Mouse (Mus musculus): ENCODE results near the gene Tssk6. TPM values are rescaled to one million over a fixed set of nuclear protein-coding genes. Genes with fewer than 3 reads are reported as not detected.

Tssk6 gene
- polyA plus RNA-seq, 1 experiment from 2014 or later, result 4.7 TPM

- H3K9ac ChIP-seq, result 0 out of 2 replicates have a peak overlapping the region, but pooled peaks have one; percentile 27
- ATAC-seq (ENCODE audit: insufficient number of reproducible peaks, insufficient read depth, low FRiP score, low TSS enrichment, low read depth), result peak; percentile 45; the same call in 1 of the 2 replicates
- H3K36me3 ChIP-seq, result peaks cover 34% of the 10 kb centered on the region
These were observed 18.1 kb downstream of the Tssk6 start for GRCm38 (mm10) chr8:69919876-69920662.

GRCm38 (mm10) chr8:69921141-69921540, 19.2 kb downstream of the Tssk6 start:
- H3K4me1 ChIP-seq, result peaks cover 18% of the 10 kb centered on the region
- H3K27me3 ChIP-seq, result no peaks in the 10 kb centered on the region
- no peak overlapping the region for H3K4me3 ChIP-seq
- no peak for ATAC-seq (ENCODE audit: insufficient number of reproducible peaks, insufficient read depth, low FRiP score, low TSS enrichment, low read depth)
- 94% methylated on average over 2 of the region's 2 CpGs for WGBS
- no peak overlapping the region for H3K4me2 ChIP-seq
- peak overlapping the region; percentile 68 for H3K27ac ChIP-seq
- H3K36me3 ChIP-seq, result peaks cover 23% of the 10 kb centered on the region
- H3K9me3 ChIP-seq, result no peaks in the 10 kb centered on the region
- peak overlapping the region; percentile 12; the same call in 1 of the 2 replicates for H3K9ac ChIP-seq

More at GRCm38 (mm10) chr8:69919876-69920662, 18.1 kb downstream of the Tssk6 start:
- Histone ChIP-seq H3K4me3 (no peak overlapping the region), H3K4me2 (peak overlapping the region; percentile 24; the same call in 1 of the 2 replicates), H3K27ac (peak overlapping the region; percentile 68), H3K9me3 (no peaks in the 10 kb centered on the region), H3K4me1 (peaks cover 18% of the 10 kb centered on the region), H3K27me3 (no peaks in the 10 kb centered on the region)
- 29% methylated on average over 11 of the region's 11 CpGs for whole genome bisulfite sequencing

- peaks cover 14% of the 10 kb centered on the region; the same call in 1 of the 2 replicates for H3K36me3 ChIP-seq
- H3K4me1 ChIP-seq, result peaks cover 18% of the 10 kb centered on the region
- no peaks in the 10 kb centered on the region for H3K9me3 ChIP-seq
- ATAC-seq (ENCODE audit: insufficient number of reproducible peaks, insufficient read depth, low FRiP score, low TSS enrichment, low read depth), result no peak
- no peak overlapping the region for H3K9ac ChIP-seq
- no peak overlapping the region for H3K4me2 ChIP-seq
- H3K27me3 ChIP-seq, result no peaks in the 10 kb centered on the region
- 75% methylated on average over 1 of the region's 1 CpGs for WGBS
- no peak overlapping the region for H3K4me3 ChIP-seq
- H3K27ac ChIP-seq, result no peak overlapping the region
These were observed 22.0 kb downstream of the Tssk6 start for GRCm38 (mm10) chr8:69923986-69924385.

GRCm38 (mm10) chr8:69926901-69927300, 24.9 kb downstream of the Tssk6 start:
- Histone ChIP-seq H3K27me3 (no peaks in the 10 kb centered on the region), H3K9ac (no peak overlapping the region)
- ATAC-seq (ENCODE audit: insufficient number of reproducible peaks, insufficient read depth, low FRiP score, low TSS enrichment, low read depth), result no peak

GRCm38 (mm10) chr8:69933811-69934210, 31.8 kb downstream of the Tssk6 start:
- Histone ChIP-seq H3K27ac (no peak overlapping the region), H3K27me3 (no peaks in the 10 kb centered on the region), H3K4me1 (peaks cover 8% of the 10 kb centered on the region), H3K36me3 (peaks cover 34% of the 10 kb centered on the region), H3K9ac (no peak overlapping the region), H3K4me2 (no peak overlapping the region), H3K9me3 (no peaks in the 10 kb centered on the region), H3K4me3 (no peak overlapping the region)
- 84% methylated on average over 2 of the region's 2 CpGs for WGBS
- no peak for ATAC-seq (ENCODE audit: insufficient number of reproducible peaks, insufficient read depth, low FRiP score, low TSS enrichment, low read depth)

More at GRCm38 (mm10) chr8:69926901-69927300, 24.9 kb downstream of the Tssk6 start:
- Histone ChIP-seq H3K9me3 (no peaks in the 10 kb centered on the region), H3K27ac (no peak overlapping the region), H3K4me2 (no peak overlapping the region), H3K4me3 (no peak overlapping the region), H3K4me1 (no peaks in the 10 kb centered on the region), H3K36me3 (peaks cover 14% of the 10 kb centered on the region; the same call in 1 of the 2 replicates)

- H3K27ac ChIP-seq, result no peak overlapping the region
- H3K4me1 ChIP-seq, result peaks cover 9% of the 10 kb centered on the region
- 88% methylated on average over 5 of the region's 5 CpGs for WGBS
- no peak overlapping the region for H3K4me2 ChIP-seq
- peaks cover 34% of the 10 kb centered on the region for H3K36me3 ChIP-seq
- no peak for ATAC-seq (ENCODE audit: insufficient number of reproducible peaks, insufficient read depth, low FRiP score, low TSS enrichment, low read depth)
- no peaks in the 10 kb centered on the region for H3K27me3 ChIP-seq
- H3K9ac ChIP-seq, result no peak overlapping the region
- H3K9me3 ChIP-seq, result no peaks in the 10 kb centered on the region
- no peak overlapping the region for H3K4me3 ChIP-seq
These were observed 32.6 kb downstream of the Tssk6 start for GRCm38 (mm10) chr8:69934582-69934981.

GRCm38 (mm10) chr8:69935431-69935830, 33.4 kb downstream of the Tssk6 start:
- peaks cover 17% of the 10 kb centered on the region for H3K4me1 ChIP-seq
- H3K36me3 ChIP-seq, result peaks cover 37% of the 10 kb centered on the region
- H3K9me3 ChIP-seq, result no peaks in the 10 kb centered on the region
- no peak for ATAC-seq (ENCODE audit: insufficient number of reproducible peaks, insufficient read depth, low FRiP score, low TSS enrichment, low read depth)
- WGBS, result 90% methylated on average over 3 of the region's 3 CpGs
- no peak overlapping the region for H3K27ac ChIP-seq
- H3K9ac ChIP-seq, result no peak overlapping the region
- H3K27me3 ChIP-seq, result no peaks in the 10 kb centered on the region
- H3K4me2 ChIP-seq, result no peak overlapping the region
- no peak overlapping the region for H3K4me3 ChIP-seq

- ATAC-seq (ENCODE audit: insufficient number of reproducible peaks, insufficient read depth, low FRiP score, low TSS enrichment, low read depth), result peak; percentile 61; the same call in 1 of the 2 replicates
- Histone ChIP-seq H3K4me1 (peaks cover 17% of the 10 kb centered on the region), H3K36me3 (peaks cover 38% of the 10 kb centered on the region), H3K4me3 (no peak overlapping the region), H3K27ac (no peak overlapping the region), H3K9me3 (no peaks in the 10 kb centered on the region), H3K27me3 (no peaks in the 10 kb centered on the region), H3K4me2 (no peak overlapping the region), H3K9ac (peak overlapping the region; percentile 44)
- 67% methylated on average over 7 of the region's 7 CpGs for WGBS
These were observed 34.2 kb downstream of the Tssk6 start for GRCm38 (mm10) chr8:69936050-69936794.

- H3K4me2 ChIP-seq, result no peak overlapping the region
- H3K4me1 ChIP-seq, result peaks cover 17% of the 10 kb centered on the region
- H3K36me3 ChIP-seq, result peaks cover 38% of the 10 kb centered on the region
- WGBS, result 90% methylated on average over 3 of the region's 3 CpGs
- H3K4me3 ChIP-seq, result no peak overlapping the region
- H3K27ac ChIP-seq, result no peak overlapping the region
- no peaks in the 10 kb centered on the region for H3K27me3 ChIP-seq
- no peak overlapping the region for H3K9ac ChIP-seq
- no peak for ATAC-seq (ENCODE audit: insufficient number of reproducible peaks, insufficient read depth, low FRiP score, low TSS enrichment, low read depth)
- no peaks in the 10 kb centered on the region for H3K9me3 ChIP-seq
These were observed 35.5 kb downstream of the Tssk6 start for GRCm38 (mm10) chr8:69937466-69937865.

- H3K27me3 ChIP-seq, result no peaks in the 10 kb centered on the region
- 83% methylated on average over 6 of the region's 6 CpGs for WGBS
- peaks cover 38% of the 10 kb centered on the region for H3K36me3 ChIP-seq
- no peak overlapping the region for H3K4me2 ChIP-seq
- peaks cover 17% of the 10 kb centered on the region for H3K4me1 ChIP-seq
- no peak for ATAC-seq (ENCODE audit: insufficient number of reproducible peaks, insufficient read depth, low FRiP score, low TSS enrichment, low read depth)
- no peak overlapping the region for H3K4me3 ChIP-seq
- H3K27ac ChIP-seq, result no peak overlapping the region
- no peak overlapping the region for H3K9ac ChIP-seq
- H3K9me3 ChIP-seq, result no peaks in the 10 kb centered on the region
These were observed 36.4 kb downstream of the Tssk6 start for GRCm38 (mm10) chr8:69938245-69938982.

- Histone ChIP-seq H3K27ac (no peak overlapping the region), H3K4me2 (no peak overlapping the region), H3K36me3 (peaks cover 31% of the 10 kb centered on the region), H3K27me3 (no peaks in the 10 kb centered on the region), H3K9ac (no peak overlapping the region), H3K4me1 (peaks cover 17% of the 10 kb centered on the region), H3K4me3 (no peak overlapping the region), H3K9me3 (no peaks in the 10 kb centered on the region)
- ATAC-seq (ENCODE audit: insufficient number of reproducible peaks, insufficient read depth, low FRiP score, low TSS enrichment, low read depth), result no peak
- 29% methylated on average over 3 of the region's 3 CpGs for WGBS
These were observed 37.6 kb downstream of the Tssk6 start for GRCm38 (mm10) chr8:69939633-69940032.

All from embryonic facial prominence, embryonic 13.5 days (tissue).